Mouse (Mus musculus): ENCODE measurements around the gene Cytip. TPM values are rescaled to one million over a fixed set of nuclear protein-coding genes. Genes with fewer than 3 reads are reported as not detected.

Gene Cytip
- polyA plus RNA-seq, 1 experiment from 2014 or later: 1.9 TPM

DNA sequence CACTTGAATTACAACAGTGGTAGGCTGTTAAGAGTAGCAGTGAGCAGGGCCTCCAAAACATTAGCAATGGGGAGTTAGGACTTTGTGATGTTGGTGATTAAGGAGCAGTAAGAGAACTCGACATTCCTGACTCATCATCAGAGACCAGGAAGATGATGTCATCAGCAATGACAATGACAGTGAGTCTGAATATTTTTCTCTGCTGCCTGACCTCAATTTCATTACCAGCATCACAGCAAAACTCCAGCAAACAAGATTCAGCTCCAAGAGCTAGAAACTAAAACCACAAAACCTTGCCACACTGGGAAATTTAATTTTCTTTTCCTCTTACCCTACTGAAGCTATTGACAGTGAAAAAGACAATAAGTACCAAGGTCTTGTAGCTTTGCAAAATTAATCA, 14.6 kb downstream of the Cytip start:
- Histone ChIP-seq H3K27me3 (replicated peaks) (no peaks in the 10 kb centered on the region), H3K4me1 (no peaks in the 10 kb centered on the region), H3K27ac (no peak overlapping the region), H3K9ac (no peak overlapping the region), H3K4me3 (no peak overlapping the region), H3K4me2 (no peak overlapping the region), H3K36me3 (no peaks in the 10 kb centered on the region), H3K9me3 (replicated peaks) (no peaks in the 10 kb centered on the region)
- 44% methylated on average over 1 of the region's 1 CpGs for WGBS (ENCODE audit: insufficient replicate concordance)
- no peak for ATAC-seq

GRCm38 (mm10) chr2:58179056-58179455, 16.3 kb downstream of the Cytip start:
- H3K27ac ChIP-seq: no peak overlapping the region
- no peak for ATAC-seq

DNA sequence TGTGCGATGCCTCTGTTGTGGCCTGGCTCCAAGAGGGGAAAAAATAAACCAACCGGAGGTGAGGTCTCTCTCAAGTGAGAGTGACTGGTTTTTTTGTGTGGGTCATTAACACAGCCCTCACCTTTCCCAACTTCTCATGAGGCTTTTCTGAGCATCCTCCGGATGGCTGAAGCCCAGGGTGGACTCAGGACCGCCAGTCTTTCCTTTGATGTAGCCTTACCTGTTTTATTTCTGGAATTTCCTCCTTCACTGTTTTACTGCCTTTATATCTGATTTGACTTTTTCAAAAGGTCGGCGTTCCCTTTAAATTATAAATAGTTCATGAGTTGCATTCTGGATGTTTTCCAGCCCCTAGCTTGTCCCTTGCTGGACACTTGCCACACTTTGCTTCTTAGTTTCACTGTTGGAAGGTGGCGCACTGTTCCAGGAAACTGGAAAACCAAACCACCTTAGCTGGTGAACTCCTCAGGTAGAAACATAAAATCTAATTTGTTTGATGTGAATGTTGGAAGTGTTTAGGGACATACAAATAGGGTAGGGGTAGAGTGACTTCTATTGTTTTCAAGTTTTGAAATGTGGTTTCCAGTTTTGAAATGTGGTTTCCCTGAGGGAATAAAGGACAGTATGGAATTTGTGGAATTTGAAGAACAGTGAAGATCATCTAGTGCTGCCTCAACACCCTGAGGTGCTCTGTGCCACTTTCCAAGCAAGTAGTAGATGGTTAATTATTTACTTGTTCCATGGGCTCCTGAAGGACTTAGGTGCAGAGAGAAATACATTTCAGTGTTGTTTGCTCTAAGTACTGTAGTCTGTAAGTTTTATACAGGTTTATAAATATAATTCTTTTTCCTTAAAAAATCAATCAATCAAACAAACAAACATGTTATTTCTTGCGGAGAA, 19.7 kb downstream of the Cytip start:
- no peak for ATAC-seq
- H3K4me3 ChIP-seq: no peak overlapping the region
- no peak overlapping the region for H3K9ac ChIP-seq
- WGBS (ENCODE audit: insufficient replicate concordance): 74% methylated on average over 8 of the region's 8 CpGs
- no peaks in the 10 kb centered on the region for H3K4me1 ChIP-seq
- H3K4me2 ChIP-seq: no peak overlapping the region
- H3K9me3 ChIP-seq (replicated peaks): no peaks in the 10 kb centered on the region
- no peaks in the 10 kb centered on the region for H3K36me3 ChIP-seq
- H3K27me3 ChIP-seq (replicated peaks): no peaks in the 10 kb centered on the region
- H3K27ac ChIP-seq: no peak overlapping the region

More at GRCm38 (mm10) chr2:58179056-58179455, 16.3 kb downstream of the Cytip start:
- Histone ChIP-seq H3K4me2 (no peak overlapping the region), H3K9me3 (replicated peaks) (no peaks in the 10 kb centered on the region), H3K4me3 (no peak overlapping the region), H3K9ac (no peak overlapping the region), H3K4me1 (no peaks in the 10 kb centered on the region), H3K27me3 (replicated peaks) (no peaks in the 10 kb centered on the region), H3K36me3 (no peaks in the 10 kb centered on the region)
- WGBS (ENCODE audit: insufficient replicate concordance): 18% methylated on average over 1 of the region's 1 CpGs

GRCm38 (mm10) chr2:58174476-58175286, 20.7 kb downstream of the Cytip start:
- Histone ChIP-seq H3K9me3 (replicated peaks) (no peaks in the 10 kb centered on the region), H3K9ac (no peak overlapping the region)

DNA sequence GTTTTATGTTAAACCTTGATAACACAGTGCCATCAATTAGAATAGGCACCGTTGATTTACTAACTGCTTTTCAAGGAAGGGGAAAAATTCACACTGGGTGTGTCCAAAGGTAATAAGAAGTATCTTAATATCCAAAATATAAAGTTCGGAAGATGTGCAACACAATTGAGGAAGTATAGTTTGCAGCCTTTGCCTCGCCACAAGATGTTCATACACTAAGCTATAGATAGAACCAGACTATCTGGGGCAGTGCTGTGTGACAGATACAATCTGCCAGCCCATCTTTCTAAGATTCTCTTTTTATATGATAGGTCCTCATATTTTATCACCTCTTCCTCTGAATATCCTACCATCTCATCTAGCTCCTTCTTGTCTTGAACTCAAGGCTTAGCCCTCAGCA, 22.4 kb downstream of the Cytip start:
- WGBS (ENCODE audit: insufficient replicate concordance): 56% methylated on average over 3 of the region's 3 CpGs
- no peaks in the 10 kb centered on the region for H3K4me1 ChIP-seq

More at GRCm38 (mm10) chr2:58174476-58175286, 20.7 kb downstream of the Cytip start:
- no peak for ATAC-seq
- H3K36me3 ChIP-seq: no peaks in the 10 kb centered on the region
- no peaks in the 10 kb centered on the region for H3K27me3 ChIP-seq (replicated peaks)
- H3K4me2 ChIP-seq: no peak overlapping the region
- no peak overlapping the region for H3K27ac ChIP-seq
- H3K4me3 ChIP-seq: no peak overlapping the region
- no peaks in the 10 kb centered on the region for H3K4me1 ChIP-seq
- WGBS (ENCODE audit: insufficient replicate concordance): 75% methylated on average over 9 of the region's 9 CpGs

DNA sequence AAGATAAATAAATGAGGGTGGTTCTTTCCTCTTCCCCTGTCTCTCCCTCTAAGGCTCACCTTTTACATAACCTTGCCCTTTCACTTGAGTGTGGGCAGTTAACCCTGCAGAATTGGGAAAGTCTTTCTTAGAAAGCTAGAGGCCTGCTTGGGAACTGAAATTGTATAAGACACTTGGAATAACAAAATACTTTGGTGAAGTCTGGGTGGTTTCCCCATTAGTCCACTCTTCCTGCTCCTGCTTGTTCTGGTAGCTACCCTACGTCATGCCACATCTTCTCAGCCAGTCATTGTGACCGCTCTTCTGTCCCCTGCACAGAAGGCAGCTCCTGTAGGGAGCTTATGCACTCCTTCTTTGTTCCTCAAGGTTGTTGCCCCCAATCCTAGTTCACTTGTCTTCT, 26.2 kb downstream of the Cytip start:
- no peak overlapping the region for H3K27ac ChIP-seq
- no peak overlapping the region for H3K4me3 ChIP-seq
- no peaks in the 10 kb centered on the region for H3K36me3 ChIP-seq
- 77% methylated on average over 2 of the region's 2 CpGs for WGBS (ENCODE audit: insufficient replicate concordance)
- no peak for ATAC-seq
- no peaks in the 10 kb centered on the region for H3K4me1 ChIP-seq
- no peaks in the 10 kb centered on the region for H3K9me3 ChIP-seq (replicated peaks)
- H3K9ac ChIP-seq: no peak overlapping the region
- no peak overlapping the region for H3K4me2 ChIP-seq
- H3K27me3 ChIP-seq (replicated peaks): no peaks in the 10 kb centered on the region

More for the DNA sequence above, 22.4 kb downstream of the Cytip start:
- no peaks in the 10 kb centered on the region for H3K36me3 ChIP-seq
- no peaks in the 10 kb centered on the region for H3K9me3 ChIP-seq (replicated peaks)
- no peaks in the 10 kb centered on the region for H3K27me3 ChIP-seq (replicated peaks)
- H3K4me2 ChIP-seq: no peak overlapping the region
- H3K27ac ChIP-seq: no peak overlapping the region
- ATAC-seq: no peak
- H3K9ac ChIP-seq: no peak overlapping the region
- no peak overlapping the region for H3K4me3 ChIP-seq

DNA sequence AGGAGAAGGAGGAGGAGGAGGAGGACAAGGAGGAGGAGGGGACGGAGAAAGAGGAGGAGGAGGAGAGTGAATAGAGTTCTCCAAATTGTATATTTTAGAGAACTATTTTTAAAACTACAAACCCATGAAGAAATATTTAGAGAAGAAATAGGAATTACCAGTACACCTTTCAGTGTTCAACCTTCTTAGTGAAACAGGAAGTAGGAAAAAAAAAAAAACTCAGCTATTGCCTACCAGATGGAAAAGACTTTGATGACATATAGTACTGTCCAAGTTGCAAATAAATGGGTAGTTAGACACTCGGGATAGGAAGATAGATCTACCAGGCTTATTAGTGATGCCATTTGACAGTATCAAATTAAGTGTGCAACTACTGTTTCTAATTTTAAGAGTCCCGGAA, 27.7 kb downstream of the Cytip start:
- H3K27me3 ChIP-seq (replicated peaks): no peaks in the 10 kb centered on the region
- H3K4me2 ChIP-seq: no peak overlapping the region
- no peaks in the 10 kb centered on the region for H3K36me3 ChIP-seq
- H3K4me1 ChIP-seq: no peaks in the 10 kb centered on the region
- no peaks in the 10 kb centered on the region for H3K9me3 ChIP-seq (replicated peaks)
- no peak overlapping the region for H3K4me3 ChIP-seq
- no peak for ATAC-seq
- no peak overlapping the region for H3K27ac ChIP-seq
- WGBS (ENCODE audit: insufficient replicate concordance): 56% methylated on average over 3 of the region's 3 CpGs
- H3K9ac ChIP-seq: no peak overlapping the region

- H3K27me3 ChIP-seq (replicated peaks): no peaks in the 10 kb centered on the region
- no peaks in the 10 kb centered on the region for H3K9me3 ChIP-seq (replicated peaks)
- no peak for ATAC-seq
- no peak overlapping the region for H3K9ac ChIP-seq
- H3K4me1 ChIP-seq: no peaks in the 10 kb centered on the region
- WGBS (ENCODE audit: insufficient replicate concordance): 34% methylated on average over 2 of the region's 2 CpGs
- H3K4me3 ChIP-seq: no peak overlapping the region
- no peaks in the 10 kb centered on the region for H3K36me3 ChIP-seq
- no peak overlapping the region for H3K27ac ChIP-seq
- no peak overlapping the region for H3K4me2 ChIP-seq
Observed at GRCm38 (mm10) chr2:58166764-58167163, 28.6 kb downstream of the Cytip start.

DNA sequence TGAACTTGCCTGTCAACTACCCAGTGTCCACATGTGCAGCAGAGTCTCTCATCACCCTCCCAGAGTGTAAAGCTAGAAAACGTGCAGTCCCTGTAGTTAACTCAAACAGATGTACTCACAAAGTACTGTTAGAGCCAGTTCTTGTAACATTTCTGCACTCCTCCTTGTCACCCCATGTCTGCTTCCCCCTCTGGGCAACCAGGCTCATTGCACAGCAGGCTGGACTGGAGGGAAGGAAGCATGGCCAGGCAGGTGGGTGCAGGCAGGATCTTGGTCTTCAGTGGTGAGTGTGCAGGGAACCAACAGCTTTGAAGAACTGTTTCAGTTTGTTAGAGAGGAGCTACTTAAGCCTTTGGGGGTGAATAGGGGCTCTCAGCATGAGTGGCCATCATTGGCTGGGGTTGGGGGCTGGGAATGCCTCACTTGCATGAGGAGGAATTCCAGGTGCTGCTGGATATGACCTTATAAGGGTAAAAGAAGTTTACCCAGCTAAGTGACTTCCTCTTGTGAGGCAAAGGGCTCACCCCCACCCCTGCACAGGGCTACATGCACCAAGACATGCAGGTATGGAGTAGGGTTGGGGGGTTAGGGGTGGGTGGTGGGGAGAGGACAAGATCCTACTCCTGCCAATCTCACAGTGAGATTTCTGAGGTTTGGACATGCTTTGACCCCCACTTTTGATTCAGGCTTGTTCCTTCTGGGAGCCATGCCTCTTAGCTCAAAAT, 31.7 kb downstream of the Cytip start:
- Histone ChIP-seq H3K4me1 (peaks cover 8% of the 10 kb centered on the region; the same call in 1 of the 2 replicates), H3K27me3 (replicated peaks) (no peaks in the 10 kb centered on the region), H3K9me3 (replicated peaks) (no peaks in the 10 kb centered on the region), H3K4me2 (no peak overlapping the region), H3K9ac (no peak overlapping the region), H3K36me3 (no peaks in the 10 kb centered on the region), H3K27ac (no peak overlapping the region), H3K4me3 (no peak overlapping the region)
- 32% methylated on average over 1 of the region's 1 CpGs for WGBS (ENCODE audit: insufficient replicate concordance)
- ATAC-seq: no peak

DNA sequence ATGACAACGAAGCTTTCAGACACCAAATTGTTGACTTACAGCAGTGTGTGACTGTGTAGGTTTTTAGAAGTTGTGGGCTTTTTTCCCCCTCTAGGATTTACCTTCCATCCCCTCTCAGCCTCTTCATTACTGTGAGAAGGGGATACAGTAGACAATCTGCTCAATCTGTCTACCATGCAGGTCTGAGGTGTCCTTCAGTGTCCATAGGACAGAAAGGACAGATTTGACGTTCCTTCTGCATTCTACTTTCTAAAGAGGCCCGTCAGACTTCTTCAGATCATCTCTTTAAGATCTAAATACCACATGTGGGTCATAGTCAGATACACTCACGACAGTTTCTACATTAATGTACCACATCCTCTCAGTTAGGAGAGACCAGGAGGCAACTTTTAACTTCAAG, 33.5 kb downstream of the Cytip start:
- H3K9ac ChIP-seq: no peak overlapping the region
- WGBS (ENCODE audit: insufficient replicate concordance): 53% methylated on average over 4 of the region's 4 CpGs
- no peaks in the 10 kb centered on the region for H3K9me3 ChIP-seq (replicated peaks)
- ATAC-seq: no peak
- H3K4me3 ChIP-seq: no peak overlapping the region
- no peaks in the 10 kb centered on the region for H3K36me3 ChIP-seq
- H3K27me3 ChIP-seq (replicated peaks): no peaks in the 10 kb centered on the region
- H3K27ac ChIP-seq: no peak overlapping the region
- H3K4me1 ChIP-seq: peaks cover 10% of the 10 kb centered on the region; the same call in 1 of the 2 replicates
- no peak overlapping the region for H3K4me2 ChIP-seq

DNA sequence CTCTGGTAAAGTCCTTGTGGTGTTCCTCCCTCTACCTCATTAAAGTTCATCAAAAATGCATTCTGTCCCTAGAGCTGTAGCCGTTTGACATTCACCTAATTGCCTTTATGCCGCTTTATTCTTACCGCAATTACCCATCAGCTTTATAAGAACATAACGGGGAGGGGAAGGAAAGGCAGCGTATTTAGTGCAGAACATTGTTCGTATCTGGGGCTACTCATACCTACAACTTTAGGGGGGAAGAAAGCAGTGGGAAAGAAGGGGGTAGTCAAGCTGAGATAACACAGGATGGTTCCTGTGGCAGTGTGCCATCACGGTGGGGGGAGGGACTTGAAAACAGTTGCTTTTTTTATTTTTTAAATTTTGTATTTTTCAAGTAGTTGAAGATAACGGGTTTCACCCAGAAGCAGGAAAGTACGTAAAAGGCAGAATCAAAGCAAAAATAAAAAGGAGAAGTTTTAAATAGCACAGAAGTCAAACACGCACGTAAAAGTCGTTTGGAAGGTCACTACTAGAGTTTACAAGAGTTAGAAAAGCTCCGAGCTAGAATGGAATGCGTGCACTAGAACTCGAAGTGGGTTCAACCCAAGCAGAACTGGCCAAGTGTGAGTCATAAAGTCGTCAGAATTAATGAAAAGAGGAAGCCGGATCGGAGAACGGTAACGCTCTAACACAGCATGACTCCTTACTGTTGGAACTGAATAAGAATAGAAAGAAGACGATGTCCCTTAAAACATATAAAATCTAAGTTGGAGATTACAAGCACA, 34.6 kb downstream of the Cytip start:
- no peak for ATAC-seq
- no peak overlapping the region for H3K27ac ChIP-seq
- H3K36me3 ChIP-seq: no peaks in the 10 kb centered on the region
- H3K4me3 ChIP-seq: 0 out of 2 replicates have a peak overlapping the region, but pooled peaks have one; percentile 6
- no peaks in the 10 kb centered on the region for H3K27me3 ChIP-seq (replicated peaks)
- peaks cover 19% of the 10 kb centered on the region for H3K4me1 ChIP-seq
- no peaks in the 10 kb centered on the region for H3K9me3 ChIP-seq (replicated peaks)
- 35% methylated on average over 21 of the region's 21 CpGs for WGBS (ENCODE audit: insufficient replicate concordance)
- H3K4me2 ChIP-seq: peak overlapping the region; percentile 55
- no peak overlapping the region for H3K9ac ChIP-seq

Data from liver, embryonic 12.5 days (tissue).